Mouse (Mus musculus) embryonic facial prominence, embryonic 14.5 days (tissue): Measurements from ENCODE around the gene Por. TPM values are rescaled to one million over a fixed set of nuclear protein-coding genes. Genes with fewer than 3 reads are reported as not detected.

Experiments used
- ATAC-seq: fragments of 200-750 bp; cut with Nextera tagmentation; 2 replicates; pipeline ENCODE4 v1.8.0; 2017; ENCODE audit warnings: low read depth, moderate number of reproducible peaks, moderate TSS enrichment
- DNase-seq: peaks from one replicate; pipeline ENCODE4 v3.0.0-alpha.2; 2015; ENCODE audit warnings: low spot score
- H3K27ac ChIP-seq: fragments of 300-500 bp; sonication (generic); replicated peaks from 2 replicates; pipeline ENCODE4 v1.5.1; 2014; ENCODE audit warnings: low read depth, mild to moderate bottlenecking, low read length, moderate library complexity
- H3K27me3 ChIP-seq: fragments of 300-500 bp; sonication (generic); replicated peaks from 2 replicates; pipeline ENCODE4 v1.6.1; 2014; ENCODE audit warnings: low read length; ENCODE audit not compliant: control insufficient read depth, insufficient read depth
- H3K36me3 ChIP-seq: fragments of 300-500 bp; sonication (generic); 2 replicates; pipeline ENCODE4 v1.6.1; 2014; ENCODE audit warnings: low read length, mixed read lengths; ENCODE audit not compliant: control insufficient read depth, insufficient read depth
- H3K4me1 ChIP-seq: fragments of 300-500 bp; sonication (generic); 2 replicates; pipeline ENCODE4 v1.6.1; 2014; ENCODE audit warnings: antibody characterized with exemption, low read length; ENCODE audit not compliant: control insufficient read depth, insufficient read depth
- H3K4me2 ChIP-seq: fragments of 300-500 bp; sonication (generic); 2 replicates; pipeline ENCODE4 v1.6.1; 2014; ENCODE audit warnings: low read depth, mild to moderate bottlenecking, low read length, moderate library complexity, mixed read lengths
- H3K4me3 ChIP-seq: fragments of 300-500 bp; sonication (generic); 2 replicates; pipeline ENCODE4 v1.5.1; 2014; ENCODE audit warnings: low read depth, mild to moderate bottlenecking, low read length
- H3K9ac ChIP-seq: fragments of 300-500 bp; sonication (generic); 2 replicates; pipeline ENCODE4 v1.6.1; 2014; ENCODE audit warnings: low read depth, mild to moderate bottlenecking, low read length, moderate library complexity, mixed read lengths
- H3K9me3 ChIP-seq: fragments of 300-500 bp; sonication (generic); 2 replicates; pipeline ENCODE4 v1.6.1; 2016; ENCODE audit warnings: low read length; ENCODE audit not compliant: control insufficient read depth
- WGBS: fragments of 180-500 bp; shearing (Covaris S2); extraction: QIAGEN DNeasy Blood & Tissue Kit; methylation state at CpG from one replicate; pipeline ENCODE4 v1.1.7; 2014; 5-methylcytosine and 5-hydroxymethylcytosine counted together
- polyA plus RNA-seq: library from polyadenylated mRNA; unstranded; fragments of >200 nt; fragmentation: Nextera tagmentation; extraction: Ambion mirVana; gene quantifications from 2 replicates; pipeline ENCODE4 v1.2.1, GENCODE M21; 2014

Por gene
- polyA plus RNA-seq, 1 experiment from 2014 or later = 61.8 TPM

- Histone ChIP-seq H3K9me3 (no peaks in the 10 kb centered on the region), H3K4me1 (peaks cover 27% of the 10 kb centered on the region), H3K4me2 (no peak overlapping the region), H3K36me3 (peaks cover 45% of the 10 kb centered on the region), H3K9ac (no peak overlapping the region), H3K4me3 (no peak overlapping the region), H3K27me3 (no peaks in the 10 kb centered on the region), H3K27ac (no peak overlapping the region)
- no peak for ATAC-seq
- 89% methylated on average over 13 of the region's 13 CpGs for WGBS
- DNase-seq = no peak
These were observed 58.5 kb downstream of the Por start for GRCm38 (mm10) chr5:135728361-135728760.

GRCm38 (mm10) chr5:135729351-135729750 lies 59.5 kb downstream of the Por start:
- ATAC-seq (no peak), DNase-seq (no peak)
- Histone ChIP-seq H3K4me2 (no peak overlapping the region), H3K9me3 (no peaks in the 10 kb centered on the region), H3K4me1 (peaks cover 20% of the 10 kb centered on the region), H3K4me3 (no peak overlapping the region), H3K27ac (no peak overlapping the region), H3K9ac (no peak overlapping the region), H3K36me3 (peaks cover 55% of the 10 kb centered on the region), H3K27me3 (no peaks in the 10 kb centered on the region)
- WGBS = 88% methylated on average over 13 of the region's 13 CpGs

- Histone ChIP-seq H3K36me3 (peaks cover 64% of the 10 kb centered on the region), H3K4me1 (peaks cover 10% of the 10 kb centered on the region), H3K27ac (no peak overlapping the region), H3K27me3 (no peaks in the 10 kb centered on the region), H3K4me3 (no peak overlapping the region), H3K9ac (no peak overlapping the region), H3K4me2 (no peak overlapping the region), H3K9me3 (no peaks in the 10 kb centered on the region)
- ATAC-seq = no peak
- DNase-seq = no peak
- 90% methylated on average over 10 of the region's 10 CpGs for WGBS
These were observed 60.4 kb downstream of the Por start for GRCm38 (mm10) chr5:135730278-135730677.

GRCm38 (mm10) chr5:135730916-135731315 lies 61.1 kb downstream of the Por start:
- WGBS = 93% methylated on average over 9 of the region's 10 CpGs
- no peaks in the 10 kb centered on the region for H3K9me3 ChIP-seq
- no peak overlapping the region for H3K27ac ChIP-seq
- no peak overlapping the region for H3K4me2 ChIP-seq
- ATAC-seq = no peak
- H3K27me3 ChIP-seq = no peaks in the 10 kb centered on the region
- no peak overlapping the region for H3K4me3 ChIP-seq
- no peak overlapping the region for H3K9ac ChIP-seq
- H3K36me3 ChIP-seq = peaks cover 71% of the 10 kb centered on the region
- no peak for DNase-seq
- H3K4me1 ChIP-seq = peaks cover 4% of the 10 kb centered on the region

GRCm38 (mm10) chr5:135731322-135731721 lies 61.5 kb downstream of the Por start:
- Histone ChIP-seq H3K4me3 (no peak overlapping the region), H3K9me3 (no peaks in the 10 kb centered on the region), H3K4me2 (no peak overlapping the region), H3K4me1 (no peaks in the 10 kb centered on the region; the same call in 1 of the 2 replicates), H3K27me3 (no peaks in the 10 kb centered on the region), H3K27ac (no peak overlapping the region), H3K9ac (no peak overlapping the region), H3K36me3 (peaks cover 75% of the 10 kb centered on the region)
- DNase-seq = no peak
- ATAC-seq = no peak
- 95% methylated on average over 15 of the region's 16 CpGs for WGBS

- no peak overlapping the region for H3K27ac ChIP-seq
- no peak for DNase-seq
- WGBS = 78% methylated on average over 4 of the region's 4 CpGs
These were observed 63.2 kb downstream of the Por start for GRCm38 (mm10) chr5:135733071-135733470.

GRCm38 (mm10) chr5:135734057-135734680 lies 64.3 kb downstream of the Por start:
- no peak overlapping the region for H3K4me2 ChIP-seq
- 92% methylated on average over 35 of the region's 42 CpGs for WGBS
- no peak for DNase-seq
- no peak overlapping the region for H3K4me3 ChIP-seq
- no peak for ATAC-seq
- H3K9ac ChIP-seq = no peak overlapping the region
- H3K27ac ChIP-seq = no peak overlapping the region
- no peaks in the 10 kb centered on the region for H3K4me1 ChIP-seq
- peaks cover 84% of the 10 kb centered on the region for H3K36me3 ChIP-seq
- no peaks in the 10 kb centered on the region for H3K27me3 ChIP-seq
- H3K9me3 ChIP-seq = no peaks in the 10 kb centered on the region

More at GRCm38 (mm10) chr5:135733071-135733470, 63.2 kb downstream of the Por start:
- Histone ChIP-seq H3K9ac (no peak overlapping the region), H3K4me2 (no peak overlapping the region), H3K36me3 (peaks cover 88% of the 10 kb centered on the region), H3K27me3 (no peaks in the 10 kb centered on the region), H3K4me1 (no peaks in the 10 kb centered on the region), H3K4me3 (no peak overlapping the region), H3K9me3 (no peaks in the 10 kb centered on the region)
- no peak for ATAC-seq

- ATAC-seq = no peak
- peaks cover 69% of the 10 kb centered on the region for H3K36me3 ChIP-seq
These were observed 65.9 kb downstream of the Por start for GRCm38 (mm10) chr5:135735741-135736140.

GRCm38 (mm10) chr5:135736544-135736943 lies 66.7 kb downstream of the Por start:
- Histone ChIP-seq H3K4me2 (no peak overlapping the region), H3K27me3 (no peaks in the 10 kb centered on the region), H3K36me3 (peaks cover 61% of the 10 kb centered on the region), H3K4me3 (no peak overlapping the region), H3K9ac (no peak overlapping the region), H3K27ac (no peak overlapping the region), H3K4me1 (no peaks in the 10 kb centered on the region), H3K9me3 (no peaks in the 10 kb centered on the region)
- 89% methylated on average over 16 of the region's 16 CpGs for WGBS
- ATAC-seq = no peak
- no peak for DNase-seq

More at GRCm38 (mm10) chr5:135735741-135736140, 65.9 kb downstream of the Por start:
- 88% methylated on average over 13 of the region's 13 CpGs for WGBS
- no peak overlapping the region for H3K4me2 ChIP-seq
- no peak overlapping the region for H3K4me3 ChIP-seq
- no peak for DNase-seq
- H3K9me3 ChIP-seq = no peaks in the 10 kb centered on the region
- H3K27me3 ChIP-seq = no peaks in the 10 kb centered on the region
- H3K9ac ChIP-seq = no peak overlapping the region
- no peak overlapping the region for H3K27ac ChIP-seq
- H3K4me1 ChIP-seq = no peaks in the 10 kb centered on the region
